Mouse (Mus musculus) MEL (cell line): ENCODE measurements around the gene Nenf. TPM values are rescaled to one million over a fixed set of nuclear protein-coding genes. Genes with fewer than 3 reads are reported as not detected.

Source experiments
- polyA plus RNA-seq, 2 experiments: library from polyadenylated mRNA; stranded (reverse) in 1 of 2; unstranded in 1 of 2; fragments of >175 nt in 1 of 2; fragments of >200 nt in 1 of 2; gene quantifications; 2 replicates each; pipeline versions ENCODE4 v1.2.1 to v1.2.4; 2012; ENCODE audit warnings: low replicate concordance in 2 of 2, low read depth in 1 of 2; ENCODE audit not compliant: insufficient read length in 2 of 2, insufficient read depth in 1 of 2, missing spikeins in 1 of 2
- total RNA-seq: library from RNA; depleted of rRNA; stranded (reverse); fragments of 300-350 nt; gene quantifications from 2 replicates; pipeline ENCODE4 v1.2.3, GENCODE M21; 2012; rRNA removed

The Nenf gene
- total and polyA plus RNA-seq, 3 experiments = 49.4 to 53.2 TPM; not detected in 1

Other genes with a start within 250 kb of the Nenf start
- gene Batf3, start 220.3 kb downstream of the Nenf start, total RNA-seq = 1.5 and 2.4 TPM in 2 replicates
- gene Batf3, start 220.3 kb downstream of the Nenf start, polyA plus RNA-seq = 1 to 10 TPM in 1 of 2 experiments, not detected in 1; 2.4 TPM
- not detected in 2 replicates for gene Fam71a, start 153.4 kb downstream of the Nenf start, total RNA-seq
- not detected for gene Fam71a, start 153.4 kb downstream of the Nenf start, polyA plus RNA-seq
- gene Atf3, start 100.2 kb downstream of the Nenf start, total RNA-seq = 0.46 and 2.5 TPM in 2 replicates
- gene Atf3, start 100.2 kb downstream of the Nenf start, polyA plus RNA-seq = 1 to 10 TPM in 1 of 2 experiments, not detected in 1; 1.4 TPM
- 12.4 and 14.3 TPM in 2 replicates for gene Tmem206, start 7.7 kb upstream of the Nenf start, total RNA-seq
- gene Tmem206, start 7.7 kb upstream of the Nenf start, polyA plus RNA-seq = 10 to 100 TPM in 1 of 2 experiments, not detected in 1; 16.2 TPM
- gene Ppp2r5a, start 85.1 kb upstream of the Nenf start, total RNA-seq = 46.6 and 55.7 TPM in 2 replicates
- 10 to 100 TPM in 1 of 2 experiments, not detected in 1; 48.6 TPM for gene Ppp2r5a, start 85.1 kb upstream of the Nenf start, polyA plus RNA-seq